ENCODE assay signal across 29 mouse cellular contexts in genomic region chr8:85017209-85017608, GRCm38 (mm10). TPM values are rescaled to one million over a fixed set of nuclear protein-coding genes. Genes with fewer than 3 reads are reported as not detected.
DNase-seq lines count a peak whose midpoint lies in the region; ATAC-seq lines count a peak whose summit lies in the region.
"Had no signal": no experiment of that assay in that cellular context is flagged by ENCODE, and none has a peak within 500 bp of the region (broad histone marks: within the 10 kb centered on the region; RNA-seq: fewer than 3 reads in every experiment).

No protein-coding gene starts in this region.

- no peak overlapping the region for H3K27ac ChIP-seq in midbrain, embryonic 11.5 days (ENCODE audit: low read depth, low read length)
- no peak overlapping the region for H3K27ac ChIP-seq in midbrain, embryonic 16.5 days (ENCODE audit: low read length)
- H3K27ac ChIP-seq: gastrocnemius, adult 2 months; heart, embryonic 15.5 days; hindbrain, embryonic 15.5 days; limb, embryonic 15.5 days; neural tube, embryonic 13.5 days had no signal

- DNase-seq in midbrain, embryonic 11.5 days (ENCODE audit: low spot score, missing footprints), result peak; percentile 71
- DNase-seq in ZHBTc4 (ENCODE audit: low read depth, low spot score), result peak; percentile 36
- peak; percentile 32 for DNase-seq in retina, embryonic 14.5 days (ENCODE audit: low spot score)
- no peak for DNase-seq in yolk sac, embryonic 10.5 days (ENCODE audit: low spot score)
- no peak for DNase-seq in gastrocnemius, postnatal 25 days
- DNase-seq: adrenal gland, postnatal 25 days; cerebellum, adult 9-10 months; gastrocnemius, adult 2 months; heart, postnatal 4 days; left cerebral cortex, postnatal 4 days; lung, postnatal 4 days had no signal

- H3K9me3 ChIP-seq in midbrain, embryonic 11.5 days (ENCODE audit: control insufficient read depth, low read length), result no peaks in the 10 kb centered on the region
- no peaks in the 10 kb centered on the region for H3K9me3 ChIP-seq in midbrain, embryonic 16.5 days (replicated peaks; ENCODE audit: control insufficient read depth, low read length, poor library complexity, severe bottlenecking)
- H3K9me3 ChIP-seq: heart, embryonic 15.5 days; hindbrain, embryonic 15.5 days; limb, embryonic 15.5 days; neural tube, embryonic 13.5 days had no signal

- no peaks in the 10 kb centered on the region for H3K4me1 ChIP-seq in midbrain, embryonic 11.5 days (ENCODE audit: control insufficient read depth, insufficient read depth, low read length)
- H3K4me1 ChIP-seq in midbrain, embryonic 16.5 days (ENCODE audit: control insufficient read depth, insufficient read depth, low read length), result no peaks in the 10 kb centered on the region

- ATAC-seq in midbrain, embryonic 11.5 days (ENCODE audit: low FRiP score), result no peak
- ATAC-seq in midbrain, embryonic 16.5 days, result no peak
- no peak for ATAC-seq in inflammation-experienced regulatory T-cells, adult 6 months
- ATAC-seq: forebrain, embryonic 14.5 days; intestine, embryonic 16.5 days had no signal

- H3K4me3 ChIP-seq in midbrain, embryonic 11.5 days (ENCODE audit: low read depth, low read length), result no peak overlapping the region
- no peak overlapping the region for H3K4me3 ChIP-seq in midbrain, embryonic 16.5 days (ENCODE audit: low read depth, low read length)
- H3K4me3 ChIP-seq: gastrocnemius, adult 2 months; heart, embryonic 15.5 days; hindbrain, embryonic 15.5 days; limb, embryonic 15.5 days; neural tube, embryonic 13.5 days had no signal

- 24% methylated on average over 5 of the region's 5 CpGs for WGBS in midbrain, embryonic 11.5 days
- WGBS in midbrain, embryonic 16.5 days, result 14% methylated on average over 5 of the region's 5 CpGs

- H3K4me2 ChIP-seq in midbrain, embryonic 11.5 days, result no peak overlapping the region
- no peak overlapping the region for H3K4me2 ChIP-seq in midbrain, embryonic 16.5 days (ENCODE audit: low read length)
- H3K4me2 ChIP-seq: heart, embryonic 15.5 days; hindbrain, embryonic 15.5 days; limb, embryonic 15.5 days; neural tube, embryonic 13.5 days had no signal

- peaks cover 15% of the 10 kb centered on the region for H3K36me3 ChIP-seq in midbrain, embryonic 11.5 days (ENCODE audit: control insufficient read depth, insufficient read depth, low read length)
- peaks cover 11% of the 10 kb centered on the region for H3K36me3 ChIP-seq in midbrain, embryonic 16.5 days (ENCODE audit: control insufficient read depth, insufficient read depth, low read length)

- no peak overlapping the region for H3K9ac ChIP-seq in midbrain, embryonic 11.5 days (ENCODE audit: low read length)
- H3K9ac ChIP-seq in midbrain, embryonic 16.5 days (ENCODE audit: low read depth, low read length), result no peak overlapping the region
- H3K9ac ChIP-seq: heart, embryonic 15.5 days; hindbrain, embryonic 15.5 days; limb, embryonic 15.5 days; neural tube, embryonic 13.5 days had no signal

- H3K27me3 ChIP-seq in midbrain, embryonic 11.5 days (ENCODE audit: control insufficient read depth, insufficient read depth, low read length), result peaks cover 4% of the 10 kb centered on the region; the same call in 1 of the 2 replicates
- H3K27me3 ChIP-seq in midbrain, embryonic 16.5 days (ENCODE audit: control insufficient read depth, insufficient read depth, low read depth, low read length), result peaks cover 11% of the 10 kb centered on the region

RNA-seq across cellular contexts. Expression of gene Best2, which starts 2.9 kb away (rescaled TPM):
- polyA plus RNA-seq in midbrain, embryonic 11.5 days (2014; fragmentation: Nextera tagmentation; extraction: Ambion mirVana), result not detected in 2 replicates
- polyA plus RNA-seq in midbrain, embryonic 16.5 days (2015; fragmentation: Nextera tagmentation; extraction: Ambion mirVana), result not detected in 2 replicates
- not detected for polyA plus RNA-seq in inflammation-experienced regulatory T-cells, adult 6 months (2017; shearing (Covaris generic))
- total RNA-seq in gastrocnemius, postnatal 25 days (2021), result not detected
- total RNA-seq: adrenal gland, postnatal 25 days; common myeloid progenitor, adult 5-6 weeks; gastrocnemius, adult 2 months; heart, postnatal 4 days; layer of hippocampus, postnatal 14 days; left cerebral cortex, adult 8-10 months; left cerebral cortex, postnatal 4 days; megakaryocyte-erythroid progenitor cell, adult 5-6 weeks had no signal
- polyA plus RNA-seq: embryonic facial prominence, embryonic 11.5 days; forebrain, embryonic 14.5 days; gonadal fat pad, adult 2 months; heart, embryonic 15.5 days; hindbrain, embryonic 15.5 days; kidney, embryonic 16.5 days; liver, embryonic 16.5 days; lung, embryonic 16.5 days; neural tube, embryonic 13.5 days; testis, adult 2 months had no signal

RNA-seq across cellular contexts. Expression of gene Asna1, which starts 7.9 kb away (rescaled TPM):
- polyA plus RNA-seq in midbrain, embryonic 11.5 days (2014; fragmentation: Nextera tagmentation; extraction: Ambion mirVana), result 129 TPM in 2 replicates
- polyA plus RNA-seq in midbrain, embryonic 16.5 days (2015; fragmentation: Nextera tagmentation; extraction: Ambion mirVana), result 148 and 149 TPM in 2 replicates
- polyA plus RNA-seq in inflammation-experienced regulatory T-cells, adult 6 months (2017; shearing (Covaris generic)), result 10 to 100 TPM; 50.0 to 67.9 (median 60.7) TPM
- total RNA-seq in gastrocnemius, postnatal 25 days (2021), result 10 to 100 TPM; 45.6 to 48.2 TPM

RNA-seq across cellular contexts. Expression of gene Trir, which starts 9.4 kb away (rescaled TPM):
- polyA plus RNA-seq in midbrain, embryonic 11.5 days (2014; fragmentation: Nextera tagmentation; extraction: Ambion mirVana), result 164 and 180 TPM in 2 replicates
- polyA plus RNA-seq in midbrain, embryonic 16.5 days (2015; fragmentation: Nextera tagmentation; extraction: Ambion mirVana), result 114 and 120 TPM in 2 replicates
- 10 to 100 TPM; 17.8 to 31.0 (median 24.1) TPM for polyA plus RNA-seq in inflammation-experienced regulatory T-cells, adult 6 months (2017; shearing (Covaris generic))
- total RNA-seq in gastrocnemius, postnatal 25 days (2021), result 10 to 100 TPM; 66.5 to 69.4 TPM

RNA-seq across cellular contexts. Expression of gene Tnpo2, which starts 19.5 kb away (rescaled TPM):
- 19.5 and 19.9 TPM in 2 replicates for polyA plus RNA-seq in midbrain, embryonic 11.5 days (2014; fragmentation: Nextera tagmentation; extraction: Ambion mirVana)
- polyA plus RNA-seq in midbrain, embryonic 16.5 days (2015; fragmentation: Nextera tagmentation; extraction: Ambion mirVana), result 65.1 and 73.5 TPM in 2 replicates
- polyA plus RNA-seq in inflammation-experienced regulatory T-cells, adult 6 months (2017; shearing (Covaris generic)), result 10 to 100 TPM; 13.8 to 18.7 (median 16.5) TPM
- 10 to 100 TPM; 23.5 to 27.9 TPM for total RNA-seq in gastrocnemius, postnatal 25 days (2021)

RNA-seq across cellular contexts. Expression of gene Hook2, which starts 26.8 kb away (rescaled TPM):
- 11.4 and 11.8 TPM in 2 replicates for polyA plus RNA-seq in midbrain, embryonic 11.5 days (2014; fragmentation: Nextera tagmentation; extraction: Ambion mirVana)
- polyA plus RNA-seq in midbrain, embryonic 16.5 days (2015; fragmentation: Nextera tagmentation; extraction: Ambion mirVana), result 39.3 and 43.8 TPM in 2 replicates
- 1 to 10 TPM; 2.2 to 4.9 (median 4.6) TPM for polyA plus RNA-seq in inflammation-experienced regulatory T-cells, adult 6 months (2017; shearing (Covaris generic))
- 1 to 10 TPM; 1.1 to 1.3 TPM for total RNA-seq in gastrocnemius, postnatal 25 days (2021)

Comparison
In these comparisons a context has a peak if more than half of its experiments do, and no peak if none do; other contexts are left out.
1. DNase-seq: peak in midbrain, embryonic 11.5 days (single experiment), ZHBTc4 (single experiment) and retina, embryonic 14.5 days (single experiment); none in yolk sac, embryonic 10.5 days (single experiment) and gastrocnemius, postnatal 25 days (single experiment).